Mouse (Mus musculus): ENCODE results near the gene Nprl3. TPM values are rescaled to one million over a fixed set of nuclear protein-coding genes. Genes with fewer than 3 reads are reported as not detected.
"Not testable (repeated sequence)": the region's sequence is repeated elsewhere in the genome, so short reads cannot be mapped to it uniquely, and the experiment has no call there.

The Nprl3 gene
- 10 to 100 TPM; 27.3 to 55.0 (median 45.7) TPM for polyA plus RNA-seq (2017; shearing (Covaris generic))

- peak; percentile 96 for ATAC-seq
Measured at GRCm38 (mm10) chr11:32267188-32267884, at the start of gene Nprl3. Gene Nprl3 (minus strand): TSS chr11:32267707.

- no peak for ATAC-seq
Measured at GRCm38 (mm10) chr11:32316009-32316408, 48.5 kb upstream of the Nprl3 start.

GRCm38 (mm10) chr11:32309928-32310327 lies 42.4 kb upstream of the Nprl3 start:
- ATAC-seq = no peak

GRCm38 (mm10) chr11:32309446-32309845 lies 41.9 kb upstream of the Nprl3 start:
- no peak for ATAC-seq

GRCm38 (mm10) chr11:32307006-32307405 lies 39.5 kb upstream of the Nprl3 start:
- ATAC-seq = no peak

- no peak for ATAC-seq
Measured at GRCm38 (mm10) chr11:32303455-32303854, 35.9 kb upstream of the Nprl3 start.

GRCm38 (mm10) chr11:32302824-32303419 lies 35.4 kb upstream of the Nprl3 start:
- ATAC-seq = no peak

GRCm38 (mm10) chr11:32301506-32301905 lies 34.0 kb upstream of the Nprl3 start:
- ATAC-seq = no peak

- ATAC-seq = no peak
Measured at GRCm38 (mm10) chr11:32300279-32301267, 33.1 kb upstream of the Nprl3 start.

GRCm38 (mm10) chr11:32299865-32300264 lies 32.4 kb upstream of the Nprl3 start, which contains the start of gene Hbq1a:
Gene Hbq1a (plus strand): TSS chr11:32300069.
- ATAC-seq = not testable (repeated sequence)

- no peak for ATAC-seq
Measured at GRCm38 (mm10) chr11:32298532-32298918, 31.0 kb upstream of the Nprl3 start.

- no peak for ATAC-seq
Measured at GRCm38 (mm10) chr11:32297866-32298531, 30.5 kb upstream of the Nprl3 start.

GRCm38 (mm10) chr11:32297417-32297816 lies 29.9 kb upstream of the Nprl3 start:
- not testable (repeated sequence) for ATAC-seq

- not testable (repeated sequence) for ATAC-seq
Measured at GRCm38 (mm10) chr11:32296203-32296602, 28.7 kb upstream of the Nprl3 start, which contains the start of gene Hba-a2. Gene Hba-a2 (plus strand): TSS chr11:32296489.

GRCm38 (mm10) chr11:32293479-32293878 lies 26.0 kb upstream of the Nprl3 start:
- not testable (repeated sequence) for ATAC-seq

GRCm38 (mm10) chr11:32292819-32293218 lies 25.3 kb upstream of the Nprl3 start:
- ATAC-seq = not testable (repeated sequence)

GRCm38 (mm10) chr11:32287493-32287825 lies 20.0 kb upstream of the Nprl3 start:
- ATAC-seq = no peak

GRCm38 (mm10) chr11:32286695-32287492 lies 19.4 kb upstream of the Nprl3 start, which contains the start of gene Hbq1b:
Gene Hbq1b (plus strand): TSS chr11:32286965.
- peak; percentile 38 for ATAC-seq

- ATAC-seq = not testable (repeated sequence)
Measured at GRCm38 (mm10) chr11:32285887-32286286, 18.4 kb upstream of the Nprl3 start.

GRCm38 (mm10) chr11:32285031-32285775 lies 17.7 kb upstream of the Nprl3 start:
- no peak for ATAC-seq

GRCm38 (mm10) chr11:32284582-32284981 lies 17.1 kb upstream of the Nprl3 start:
- not testable (repeated sequence) for ATAC-seq

All from inflammation-experienced regulatory T-cells, adult 6 months (primary cell).